Mouse (Mus musculus) forebrain, postnatal 0 days (tissue): ENCODE data around the gene Ctss. TPM values are rescaled to one million over a fixed set of nuclear protein-coding genes. Genes with fewer than 3 reads are reported as not detected.

Experiments
- ATAC-seq: fragments of 200-750 bp; cut with Nextera tagmentation; 2 replicates; pipeline ENCODE4 v1.8.0; 2017; ENCODE audit warnings: mild to moderate bottlenecking, moderate library complexity
- DNase-seq: peaks from one replicate; pipeline ENCODE4 v3.0.0-alpha.2; 2015
- H3K27ac ChIP-seq: fragments of 300-500 bp; sonication (generic); 2 replicates; pipeline ENCODE4 v1.5.1; 2014; ENCODE audit warnings: low read depth, mild to moderate bottlenecking, antibody characterized with exemption, low read length, moderate library complexity, mixed read lengths
- H3K27me3 ChIP-seq: fragments of 300-500 bp; sonication (generic); 2 replicates; pipeline ENCODE4 v1.6.1; 2014; ENCODE audit warnings: mild to moderate bottlenecking, low read length, mixed read lengths; ENCODE audit not compliant: insufficient read depth
- H3K36me3 ChIP-seq: fragments of 300-500 bp; sonication (generic); 2 replicates; pipeline ENCODE4 v1.6.1; 2014; ENCODE audit warnings: mild to moderate bottlenecking, moderate library complexity; ENCODE audit not compliant: insufficient read depth
- H3K4me1 ChIP-seq: fragments of 300-500 bp; sonication (generic); 2 replicates; pipeline ENCODE4 v1.6.1; 2014; ENCODE audit warnings: antibody characterized with exemption; ENCODE audit not compliant: insufficient read depth
- H3K4me2 ChIP-seq: fragments of 300-500 bp; sonication (generic); 2 replicates; pipeline ENCODE4 v1.6.1; 2014; ENCODE audit warnings: low read depth, mild to moderate bottlenecking, moderate library complexity
- H3K4me3 ChIP-seq: fragments of 300-500 bp; sonication (generic); 2 replicates; pipeline ENCODE4 v1.5.1; 2014; ENCODE audit warnings: low read depth, low read length, mixed read lengths
- H3K9ac ChIP-seq: fragments of 300-500 bp; sonication (generic); 2 replicates; pipeline ENCODE4 v1.6.1; 2014; ENCODE audit warnings: mild to moderate bottlenecking
- H3K9me3 ChIP-seq: fragments of 300-500 bp; sonication (generic); 2 replicates; pipeline ENCODE4 v1.6.1; 2016; ENCODE audit warnings: low read length
- CTCF ChIP-seq: sonication (generic); IDR thresholded peaks from 2 replicates; pipeline ENCODE4 v1.5.1; 2016; ENCODE audit warnings: antibody characterized with exemption, control low read depth, low read depth
- WGBS: fragments of 180-500 bp; shearing (Covaris S2); extraction: QIAGEN DNeasy Blood & Tissue Kit; methylation state at CpG from one replicate; pipeline ENCODE4 v1.1.7; 2014; 5-methylcytosine and 5-hydroxymethylcytosine counted together
- polyA plus RNA-seq: library from polyadenylated mRNA; unstranded; fragments of >200 nt; fragmentation: Nextera tagmentation; extraction: Ambion mirVana; gene quantifications from 2 replicates; pipeline ENCODE4 v1.2.1, GENCODE M21; 2015
- total RNA-seq: library from RNA; depleted of rRNA; stranded (reverse); fragments of >200 nt; gene quantifications from 2 replicates; pipeline ENCODE4 v1.2.3, GENCODE M21; 2014; rRNA removed

Gene Ctss
- total RNA-seq (17.3 and 20.3 TPM in 2 replicates), polyA plus RNA-seq (23.1 and 25.5 TPM in 2 replicates)

DNA sequence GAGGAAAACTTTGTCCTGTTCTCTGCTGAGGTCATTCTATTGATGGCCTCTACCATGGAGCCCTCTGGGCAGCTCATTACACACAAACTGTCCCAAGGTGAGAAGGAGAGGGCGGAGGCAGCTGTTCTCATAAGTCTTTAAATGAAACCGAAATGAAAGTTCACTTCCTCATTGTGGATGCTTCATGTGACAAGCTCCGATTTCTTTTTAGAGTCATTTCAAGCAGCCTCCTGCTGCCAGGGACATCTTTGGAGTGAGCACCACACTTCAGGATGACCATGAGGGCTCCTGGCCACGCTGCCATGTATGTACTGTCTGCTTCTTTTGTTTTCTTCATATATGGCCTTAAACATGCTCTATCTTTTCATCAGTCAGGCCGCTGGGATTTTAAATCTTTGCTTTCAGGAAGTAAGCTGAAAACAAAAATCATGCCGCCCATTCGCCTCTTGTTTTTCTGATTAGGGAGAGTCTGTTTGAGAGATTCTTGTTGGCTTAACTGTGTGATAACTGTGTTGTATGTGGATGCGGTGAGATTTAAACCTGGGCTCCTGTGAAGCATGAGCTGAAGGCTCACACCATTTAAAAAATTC, at the start of gene Ctss:
TSS of gene Ctss (plus strand) at position 165 of the 590 bp plus-strand sequence.
- DNase-seq, result no peak
- no peaks in the 10 kb centered on the region for H3K27me3 ChIP-seq
- ATAC-seq, result no peak
- 87% methylated on average over 8 of the region's 8 CpGs for WGBS
- H3K4me2 ChIP-seq, result no peak within 1 kb of the TSS
- H3K4me1 ChIP-seq, result no peaks in the 10 kb centered on the region
- no peak within 1 kb of the TSS for H3K27ac ChIP-seq
- H3K9me3 ChIP-seq, result no peaks in the 10 kb centered on the region
- no peak within 1 kb of the TSS for H3K4me3 ChIP-seq
- TF ChIP-seq CTCF, result no peak
- no peaks in the 10 kb centered on the region for H3K36me3 ChIP-seq
- no peak within 1 kb of the TSS for H3K9ac ChIP-seq

- no peaks in the 10 kb centered on the region for H3K27me3 ChIP-seq
- no peaks in the 10 kb centered on the region for H3K4me1 ChIP-seq
- no peak for TF ChIP-seq CTCF
- DNase-seq, result no peak
- no peak overlapping the region for H3K9ac ChIP-seq
- H3K36me3 ChIP-seq, result peaks cover 59% of the 10 kb centered on the region
- no peak for ATAC-seq
- H3K4me2 ChIP-seq, result no peak overlapping the region
- no peak overlapping the region for H3K4me3 ChIP-seq
- WGBS, result 100% methylated on average over 1 of the region's 1 CpGs
- H3K27ac ChIP-seq, result no peak overlapping the region
- H3K9me3 ChIP-seq, result no peaks in the 10 kb centered on the region
Measured at GRCm38 (mm10) chr3:95478966-95479365, 47.6 kb upstream of the Ctss start.

- DNase-seq (no peak), ATAC-seq (no peak)
- no peak for TF ChIP-seq CTCF
- peaks cover 65% of the 10 kb centered on the region for H3K36me3 ChIP-seq
- no peaks in the 10 kb centered on the region for H3K9me3 ChIP-seq
- H3K4me3 ChIP-seq, result no peak overlapping the region
- no peak overlapping the region for H3K27ac ChIP-seq
- 89% methylated on average over 2 of the region's 2 CpGs for WGBS
- no peaks in the 10 kb centered on the region for H3K27me3 ChIP-seq
- H3K9ac ChIP-seq, result no peak overlapping the region
- H3K4me2 ChIP-seq, result no peak overlapping the region
- no peaks in the 10 kb centered on the region for H3K4me1 ChIP-seq
Measured at GRCm38 (mm10) chr3:95486421-95486820, 40.2 kb upstream of the Ctss start.

- peaks cover 71% of the 10 kb centered on the region for H3K36me3 ChIP-seq
- DNase-seq (no peak), ATAC-seq (no peak)
- no peaks in the 10 kb centered on the region for H3K4me1 ChIP-seq
- no peak overlapping the region for H3K4me3 ChIP-seq
- no peaks in the 10 kb centered on the region for H3K27me3 ChIP-seq
- H3K9ac ChIP-seq, result no peak overlapping the region
- no peak overlapping the region for H3K4me2 ChIP-seq
- H3K9me3 ChIP-seq, result no peaks in the 10 kb centered on the region
- no peak overlapping the region for H3K27ac ChIP-seq
- WGBS, result 84% methylated on average over 3 of the region's 3 CpGs
- no peak for TF ChIP-seq CTCF
Measured at GRCm38 (mm10) chr3:95488679-95489078, 37.9 kb upstream of the Ctss start.

DNA sequence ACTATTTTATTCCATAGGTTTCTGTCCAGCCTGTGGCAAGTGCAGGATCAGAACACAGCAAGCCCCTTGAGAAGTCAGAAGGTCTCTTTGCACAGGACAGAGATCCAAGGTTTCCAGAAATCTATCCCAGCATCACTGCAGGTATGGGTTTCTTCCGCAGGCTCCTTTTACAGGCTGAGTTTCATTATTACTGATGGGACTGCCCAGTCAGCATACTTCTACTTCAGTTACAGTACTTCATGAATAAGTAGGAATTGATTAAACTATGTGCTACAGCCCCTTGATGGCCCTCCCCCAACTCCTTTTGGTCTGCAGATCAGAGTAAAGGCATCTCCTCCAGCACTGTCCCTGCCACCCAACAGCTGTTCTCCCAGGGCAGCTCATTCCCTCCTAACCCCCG, 36.3 kb upstream of the Ctss start:
- Histone ChIP-seq H3K27me3 (no peaks in the 10 kb centered on the region), H3K4me3 (no peak overlapping the region), H3K4me1 (no peaks in the 10 kb centered on the region), H3K36me3 (peaks cover 80% of the 10 kb centered on the region), H3K9me3 (no peaks in the 10 kb centered on the region), H3K27ac (no peak overlapping the region), H3K9ac (no peak overlapping the region), H3K4me2 (no peak overlapping the region)
- ATAC-seq, result no peak
- no peak for DNase-seq
- WGBS, result 100% methylated on average over 2 of the region's 2 CpGs
- no peak for TF ChIP-seq CTCF

DNA sequence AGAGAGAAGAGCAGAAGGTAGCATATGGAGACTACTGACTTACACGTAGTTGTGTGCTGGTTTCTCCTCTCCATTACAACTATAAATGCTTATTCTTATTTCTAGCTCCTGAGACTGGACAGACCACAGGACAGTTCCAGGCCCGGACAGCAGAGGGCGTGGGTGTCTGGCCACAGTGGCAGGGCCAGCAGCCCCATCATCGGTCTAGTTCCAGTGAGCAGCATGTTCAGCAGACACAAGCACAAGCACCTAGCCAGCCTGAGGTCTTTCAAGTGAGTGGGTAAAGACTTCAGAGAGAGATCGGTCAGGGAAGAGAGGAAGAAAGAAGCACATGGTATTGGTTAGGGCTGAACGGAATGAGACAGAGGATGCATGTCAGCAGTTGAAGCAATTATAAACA, 32.2 kb upstream of the Ctss start:
- Histone ChIP-seq H3K27ac (no peak overlapping the region), H3K4me3 (no peak overlapping the region), H3K4me2 (no peak overlapping the region), H3K9me3 (no peaks in the 10 kb centered on the region), H3K27me3 (no peaks in the 10 kb centered on the region), H3K9ac (no peak overlapping the region), H3K4me1 (no peaks in the 10 kb centered on the region), H3K36me3 (peaks cover 63% of the 10 kb centered on the region)
- no peak for ATAC-seq
- 72% methylated on average over 6 of the region's 6 CpGs for WGBS
- TF ChIP-seq CTCF, result peak; percentile 51
- no peak for DNase-seq

GRCm38 (mm10) chr3:95498229-95498628, 28.4 kb upstream of the Ctss start:
- H3K9me3 ChIP-seq, result no peaks in the 10 kb centered on the region
- no peak overlapping the region for H3K4me2 ChIP-seq
- H3K4me1 ChIP-seq, result no peaks in the 10 kb centered on the region
- no peak overlapping the region for H3K27ac ChIP-seq
- no peak overlapping the region for H3K4me3 ChIP-seq
- no peak for ATAC-seq
- no peak for DNase-seq
- H3K9ac ChIP-seq, result no peak overlapping the region
- H3K36me3 ChIP-seq, result peaks cover 32% of the 10 kb centered on the region
- WGBS, result 85% methylated on average over 2 of the region's 2 CpGs
- TF ChIP-seq CTCF, result no peak
- no peaks in the 10 kb centered on the region for H3K27me3 ChIP-seq
